Mouse (Mus musculus) brain, embryonic 14.5 days (tissue): ENCODE results near the gene Acsbg1.

Experiments used
- CTCF ChIP-seq: fragments of 200-500 bp; IDR thresholded peaks from 2 replicates; pipeline ENCODE4 v1.5.1; 2012; ENCODE audit warnings: inconsistent platforms, mild to moderate bottlenecking, moderate library complexity, borderline replicate concordance; ENCODE audit not compliant: insufficient read depth, insufficient read length; ENCODE audit errors: extremely low read depth
- POLR2A ChIP-seq: fragments of 200-500 bp; IDR thresholded peaks from 2 replicates; pipeline ENCODE4 v1.6.1; 2012; ENCODE audit warnings: mild to moderate bottlenecking, inconsistent platforms, borderline replicate concordance; ENCODE audit not compliant: poor library complexity, insufficient read depth, insufficient read length, severe bottlenecking; ENCODE audit errors: extremely low read depth

DNA sequence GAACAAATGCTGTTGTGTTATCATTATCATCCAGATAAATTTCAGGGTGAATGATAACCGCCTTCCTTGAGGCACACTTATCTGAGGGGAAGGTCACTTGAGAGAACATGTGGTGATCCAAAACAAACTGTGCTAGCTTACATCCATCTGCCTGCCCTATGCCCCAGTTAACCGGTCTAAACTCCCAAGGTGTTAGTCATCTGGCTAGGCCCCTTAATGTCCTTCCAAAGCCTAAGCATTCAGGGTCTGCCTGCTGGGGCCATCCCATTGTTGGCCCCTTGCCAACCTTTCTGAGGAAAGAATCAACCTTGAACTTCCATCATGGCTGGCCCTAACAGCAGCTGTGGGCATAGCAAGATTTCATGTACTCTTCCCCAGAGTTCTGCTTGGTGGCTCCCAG, 19.5 kb downstream of the Acsbg1 start:
- no peak for TF ChIP-seq CTCF
- no peak for TF ChIP-seq POLR2A
